8 mouse cellular contexts compared by ENCODE assay signal in genomic region chr7:116093466-116093850, GRCm38 (mm10). TPM values are rescaled to one million over a fixed set of nuclear protein-coding genes. Genes with fewer than 3 reads are reported as not detected.
DNase-seq lines count a peak whose midpoint lies in the region; ATAC-seq and TF ChIP-seq lines count a peak whose summit lies in the region.

No protein-coding gene starts in this region.

- TF ChIP-seq POLR2A in limb, embryonic 14.5 days (IDR thresholded peaks at IDR 0.05; ENCODE audit: borderline replicate concordance, extremely low read depth, insufficient read depth, insufficient read length) = no peak; the same call in 1 of the 2 replicates

- 0 out of 2 replicates have a peak, but pooled peaks cover 5% of the 10 kb centered on the region for H3K4me1 ChIP-seq in lung, postnatal 0 days (ENCODE audit: insufficient read depth, low read depth, low read length)
- H3K4me1 ChIP-seq in limb, embryonic 14.5 days (ENCODE audit: control insufficient read depth, insufficient read depth, low read length) = peaks cover 16% of the 10 kb centered on the region
- H3K4me1 ChIP-seq in stomach, embryonic 14.5 days (ENCODE audit: control insufficient read depth, insufficient read depth, low read length) = peaks cover 10% of the 10 kb centered on the region; the same call in 1 of the 2 replicates

- peak; percentile 76 for ATAC-seq in lung, postnatal 0 days
- peak; percentile 71 for ATAC-seq in erythroblast, adult 5-6 weeks (replicated peaks; ENCODE audit: low FRiP score, poor library complexity, severe bottlenecking)
- peak; percentile 86 for ATAC-seq in limb, embryonic 14.5 days (ENCODE audit: low FRiP score, low read depth)
- peak; percentile 85 for ATAC-seq in stomach, embryonic 14.5 days (ENCODE audit: insufficient number of reproducible peaks, insufficient read depth, low FRiP score, low read depth)

- H3K9ac ChIP-seq in lung, postnatal 0 days (replicated peaks; ENCODE audit: low read depth) = peak overlapping the region; percentile 77
- peak overlapping the region; percentile 73 for H3K9ac ChIP-seq in limb, embryonic 14.5 days (ENCODE audit: low read depth, low read length, severe bottlenecking)
- H3K9ac ChIP-seq in stomach, embryonic 14.5 days (replicated peaks; ENCODE audit: low read depth, low read length) = peak overlapping the region; percentile 75

- no peaks in the 10 kb centered on the region for H3K27me3 ChIP-seq in lung, postnatal 0 days (replicated peaks; ENCODE audit: insufficient read depth, low read length)
- H3K27me3 ChIP-seq in limb, embryonic 14.5 days (ENCODE audit: control insufficient read depth, insufficient read depth, low read length) = no peaks in the 10 kb centered on the region
- H3K27me3 ChIP-seq in stomach, embryonic 14.5 days (ENCODE audit: control insufficient read depth, insufficient read depth, low read length) = no peaks in the 10 kb centered on the region

- H3K27ac ChIP-seq in lung, postnatal 0 days (ENCODE audit: low read length) = peak overlapping the region; percentile 88
- H3K27ac ChIP-seq in limb, embryonic 14.5 days (replicated peaks; ENCODE audit: low read depth, low read length) = peak overlapping the region; percentile 92
- H3K27ac ChIP-seq in stomach, embryonic 14.5 days (ENCODE audit: low read length) = peak overlapping the region; percentile 66; the same call in 1 of the 2 replicates

- H3K36me3 ChIP-seq in lung, postnatal 0 days (ENCODE audit: insufficient read depth, low read length) = no peaks in the 10 kb centered on the region
- no peaks in the 10 kb centered on the region for H3K36me3 ChIP-seq in limb, embryonic 14.5 days (ENCODE audit: control insufficient read depth, insufficient read depth, low read length)
- H3K36me3 ChIP-seq in stomach, embryonic 14.5 days (ENCODE audit: control insufficient read depth, insufficient read depth, low read length) = no peaks in the 10 kb centered on the region

- peak overlapping the region; percentile 63 for H3K4me2 ChIP-seq in lung, postnatal 0 days (replicated peaks; ENCODE audit: low read depth, low read length)
- peak overlapping the region; percentile 87 for H3K4me2 ChIP-seq in limb, embryonic 14.5 days (replicated peaks; ENCODE audit: low read depth, low read length, severe bottlenecking)
- H3K4me2 ChIP-seq in stomach, embryonic 14.5 days (replicated peaks; ENCODE audit: low read depth, low read length) = peak overlapping the region; percentile 89

- peak overlapping the region; percentile 54 for H3K4me3 ChIP-seq in lung, postnatal 0 days (ENCODE audit: low read depth, low read length)
- H3K4me3 ChIP-seq in limb, embryonic 14.5 days (replicated peaks; ENCODE audit: low read length) = peak overlapping the region; percentile 52
- H3K4me3 ChIP-seq in stomach, embryonic 14.5 days (ENCODE audit: low read depth, low read length) = peak overlapping the region; percentile 67

- WGBS in lung, postnatal 0 days = under 1% methylated on average over 19 of the region's 19 CpGs
- under 1% methylated on average over 19 of the region's 19 CpGs for WGBS in limb, embryonic 14.5 days
- WGBS in stomach, embryonic 14.5 days = 0% methylated on average over 19 of the region's 19 CpGs

- TF ChIP-seq EP300 in lung, postnatal 0 days (IDR thresholded peaks at IDR 0.05) = no peak

- intact Hi-C loops in left cerebral cortex, postnatal 4 days (cut with DNase I) = no loop called here

- peak; percentile 48 for TF ChIP-seq CTCF in lung, postnatal 0 days (IDR thresholded peaks at IDR 0.05)

- DNase-seq in lung, postnatal 0 days (ENCODE audit: low spot score) = peak; percentile 85
- no peak for DNase-seq in lung, postnatal 10 days
- DNase-seq in limb, embryonic 14.5 days (ENCODE audit: low spot score) = peak; percentile 69
- no peak for DNase-seq in left cerebral cortex, postnatal 4 days
- DNase-seq in cerebellum, postnatal 25 days = no peak
- no peak for DNase-seq in lung, postnatal 4 days

- H3K9me3 ChIP-seq in lung, postnatal 0 days (ENCODE audit: low read length) = no peaks in the 10 kb centered on the region
- no peaks in the 10 kb centered on the region for H3K9me3 ChIP-seq in limb, embryonic 14.5 days (ENCODE audit: control insufficient read depth, low read length)
- no peaks in the 10 kb centered on the region for H3K9me3 ChIP-seq in stomach, embryonic 14.5 days (ENCODE audit: control insufficient read depth, low read depth, low read length)

RNA-seq across cellular contexts. Expression of gene Gm4353, which starts 9.0 kb away (rescaled TPM):
- polyA plus RNA-seq in lung, postnatal 0 days (2015; fragmentation: Nextera tagmentation; extraction: Ambion mirVana) = 0.10 and 0.85 TPM in 2 replicates
- not detected in 2 replicates for total RNA-seq in erythroblast, adult 5-6 weeks (2015; ENCODE audit: low replicate concordance)
- total RNA-seq in erythroblast, adult 5-6 weeks (2017; ENCODE audit: low replicate concordance) = 0.77 and 1.1 TPM in 2 replicates
- polyA plus RNA-seq in limb, embryonic 14.5 days (2012; rRNA removed) = 0.79 and 0.87 TPM in 2 replicates
- 1.1 and 1.4 TPM in 2 replicates for polyA plus RNA-seq in limb, embryonic 14.5 days (2014; fragmentation: Nextera tagmentation; extraction: Ambion mirVana)
- 0.71 and 1.2 TPM in 2 replicates for polyA plus RNA-seq in stomach, embryonic 14.5 days (2014; fragmentation: Nextera tagmentation; extraction: Ambion mirVana)
- total RNA-seq in left cerebral cortex, postnatal 4 days (2021) = 1 to 10 TPM; 3.9 to 4.6 TPM

RNA-seq across cellular contexts. Expression of gene 1110004F10Rik, which starts 54.3 kb away (rescaled TPM):
- 149 and 158 TPM in 2 replicates for polyA plus RNA-seq in lung, postnatal 0 days (2015; fragmentation: Nextera tagmentation; extraction: Ambion mirVana)
- 35.3 and 55.5 TPM in 2 replicates for total RNA-seq in erythroblast, adult 5-6 weeks (2015; ENCODE audit: low replicate concordance)
- 47.5 and 49.9 TPM in 2 replicates for total RNA-seq in erythroblast, adult 5-6 weeks (2017; ENCODE audit: low replicate concordance)
- polyA plus RNA-seq in limb, embryonic 14.5 days (2012; rRNA removed) = 183 and 187 TPM in 2 replicates
- polyA plus RNA-seq in limb, embryonic 14.5 days (2014; fragmentation: Nextera tagmentation; extraction: Ambion mirVana) = 283 and 299 TPM in 2 replicates
- polyA plus RNA-seq in stomach, embryonic 14.5 days (2014; fragmentation: Nextera tagmentation; extraction: Ambion mirVana) = 271 and 275 TPM in 2 replicates
- total RNA-seq in left cerebral cortex, postnatal 4 days (2021) = 100 to 1,000 TPM; 161 to 174 TPM

RNA-seq across cellular contexts. Expression of gene Sox6, which starts 54.9 kb away (rescaled TPM):
- 6.8 and 9.4 TPM in 2 replicates for polyA plus RNA-seq in lung, postnatal 0 days (2015; fragmentation: Nextera tagmentation; extraction: Ambion mirVana)
- total RNA-seq in erythroblast, adult 5-6 weeks (2015; ENCODE audit: low replicate concordance) = 968 and 1,053 TPM in 2 replicates
- total RNA-seq in erythroblast, adult 5-6 weeks (2017; ENCODE audit: low replicate concordance) = 1,059 and 1,241 TPM in 2 replicates
- 21.3 and 34.0 TPM in 2 replicates for polyA plus RNA-seq in limb, embryonic 14.5 days (2012; rRNA removed)
- polyA plus RNA-seq in limb, embryonic 14.5 days (2014; fragmentation: Nextera tagmentation; extraction: Ambion mirVana) = 59.4 and 67.4 TPM in 2 replicates
- 38.7 and 40.6 TPM in 2 replicates for polyA plus RNA-seq in stomach, embryonic 14.5 days (2014; fragmentation: Nextera tagmentation; extraction: Ambion mirVana)
- total RNA-seq in left cerebral cortex, postnatal 4 days (2021) = 10 to 100 TPM; 54.8 to 56.6 TPM

Comparison
In these comparisons a context has a peak if more than half of its experiments do, and no peak if none do; other contexts are left out.
1. DNase-seq: peak in lung, postnatal 0 days (single experiment) and limb, embryonic 14.5 days (single experiment); none in lung, postnatal 10 days (single experiment), left cerebral cortex, postnatal 4 days (single experiment), cerebellum, postnatal 25 days (0 of 2) and lung, postnatal 4 days (0 of 2).
2. Peak in every context shown above with its lines, with median percentiles within 50 percentile points of each other: ATAC-seq, H3K27ac ChIP-seq, H3K4me2 ChIP-seq, H3K4me3 ChIP-seq and H3K9ac ChIP-seq.